Mouse (Mus musculus) cerebellum, postnatal 10 days (tissue): Measurements from ENCODE around the gene Aldh1l1.

Experiments used
- DNase-seq, 2 experiments: peaks; one replicate each; pipeline ENCODE4 v3.0.0; 2021; ENCODE audit warnings: mixed read lengths in 2 of 2

The Aldh1l1 gene

GRCm38 (mm10) chr6:90509085-90509484 is 22.9 kb downstream of the Aldh1l1 start:
- DNase-seq, result peak; percentile 51 to 67

- no peak for DNase-seq
These were observed 26.2 kb downstream of the Aldh1l1 start for GRCm38 (mm10) chr6:90512416-90512815.

- no peak for DNase-seq
These were observed 27.0 kb downstream of the Aldh1l1 start for GRCm38 (mm10) chr6:90513074-90513856.

- no peak for DNase-seq
These were observed 28.1 kb downstream of the Aldh1l1 start for GRCm38 (mm10) chr6:90514369-90514768.

GRCm38 (mm10) chr6:90514883-90515405 is 28.7 kb downstream of the Aldh1l1 start:
- DNase-seq, result peak; percentile 97 to 98

GRCm38 (mm10) chr6:90518892-90519291 is 32.7 kb downstream of the Aldh1l1 start:
- DNase-seq, result no peak

GRCm38 (mm10) chr6:90519375-90519774 is 33.1 kb downstream of the Aldh1l1 start:
- DNase-seq, result no peak

GRCm38 (mm10) chr6:90526406-90526805 is 40.2 kb downstream of the Aldh1l1 start:
- no peak for DNase-seq

- no peak for DNase-seq
These were observed 43.3 kb downstream of the Aldh1l1 start for GRCm38 (mm10) chr6:90529461-90530046.

- DNase-seq, result no peak
These were observed 46.5 kb downstream of the Aldh1l1 start for GRCm38 (mm10) chr6:90532575-90533190.

- no peak for DNase-seq
These were observed 47.3 kb downstream of the Aldh1l1 start for GRCm38 (mm10) chr6:90533505-90533904.

GRCm38 (mm10) chr6:90534701-90535475 is 48.7 kb downstream of the Aldh1l1 start:
- peak; percentile 90 to 93 for DNase-seq

- no peak for DNase-seq
These were observed 50.6 kb downstream of the Aldh1l1 start for GRCm38 (mm10) chr6:90536824-90537223.

- DNase-seq, result peak; percentile 95 to 97
These were observed 51.7 kb downstream of the Aldh1l1 start for GRCm38 (mm10) chr6:90537941-90538340.

GRCm38 (mm10) chr6:90539271-90539670 is 53.0 kb downstream of the Aldh1l1 start:
- peak in 1 of 2 experiments; percentile 34 for DNase-seq

- DNase-seq, result no peak
These were observed 54.3 kb downstream of the Aldh1l1 start for GRCm38 (mm10) chr6:90540520-90540919.

- no peak for DNase-seq
These were observed 55.1 kb downstream of the Aldh1l1 start for GRCm38 (mm10) chr6:90541367-90541772.

- DNase-seq, result peak in 1 of 2 experiments; percentile 40
These were observed 58.2 kb downstream of the Aldh1l1 start for GRCm38 (mm10) chr6:90544433-90544832.

- no peak for DNase-seq
These were observed 60.0 kb downstream of the Aldh1l1 start for GRCm38 (mm10) chr6:90546274-90546673.

- DNase-seq, result no peak
These were observed 60.8 kb downstream of the Aldh1l1 start for GRCm38 (mm10) chr6:90547041-90547440.

GRCm38 (mm10) chr6:90550161-90550912 is 64.1 kb downstream of the Aldh1l1 start:
- peak in 1 of 2 experiments; percentile 52 for DNase-seq

GRCm38 (mm10) chr6:90551251-90551650 is 65.0 kb downstream of the Aldh1l1 start:
- DNase-seq, result no peak
